Mouse (Mus musculus): ENCODE measurements around the gene Mccc2.

The Mccc2 gene

DNA sequence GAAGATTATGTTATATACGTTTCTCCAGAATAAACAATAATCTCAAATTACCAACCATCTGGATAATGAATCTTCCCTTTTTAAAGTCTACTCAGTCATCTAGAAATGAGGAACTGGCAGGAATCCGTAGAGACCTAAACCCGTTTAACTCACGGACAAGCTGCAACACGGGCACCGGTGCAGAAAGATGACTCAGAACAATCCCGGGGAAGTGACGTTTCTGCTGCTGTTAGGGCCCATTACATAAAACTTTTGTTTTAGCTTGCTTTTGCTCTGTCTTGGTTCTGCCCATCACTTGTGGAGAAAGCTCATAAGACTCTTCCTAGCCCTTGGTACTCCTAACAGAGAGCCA is 76.1 kb downstream of the Mccc2 start:
- no peak for DNase-seq (ENCODE audit: low spot score in 2 of 2)

GRCm38 (mm10) chr13:99938606-99939319 is 76.7 kb downstream of the Mccc2 start:
- no peak for DNase-seq (ENCODE audit: low spot score in 2 of 2)

DNA sequence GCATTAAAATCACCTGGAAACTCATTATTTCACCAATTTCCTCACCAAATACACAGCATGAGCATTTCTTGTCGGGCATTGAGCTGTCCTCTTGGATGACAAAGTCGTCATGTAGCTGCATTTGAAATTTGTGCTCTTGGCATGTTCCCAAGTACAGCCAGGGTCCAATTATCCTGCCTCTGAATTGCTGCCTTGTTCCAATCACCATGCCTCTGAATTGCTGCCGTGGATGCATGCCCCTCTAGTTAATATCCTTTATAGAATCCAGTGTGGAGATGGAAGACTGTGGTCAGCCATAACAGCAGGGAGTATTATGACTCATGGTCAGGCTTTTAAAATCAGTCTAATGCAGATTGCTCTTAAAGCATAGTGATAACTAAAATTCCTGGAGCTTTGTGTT is 77.7 kb downstream of the Mccc2 start:
- no peak for DNase-seq (ENCODE audit: low spot score in 2 of 2)

GRCm38 (mm10) chr13:99932406-99932805 is 83.0 kb downstream of the Mccc2 start:
- no peak for DNase-seq (ENCODE audit: low spot score in 2 of 2)

DNA sequence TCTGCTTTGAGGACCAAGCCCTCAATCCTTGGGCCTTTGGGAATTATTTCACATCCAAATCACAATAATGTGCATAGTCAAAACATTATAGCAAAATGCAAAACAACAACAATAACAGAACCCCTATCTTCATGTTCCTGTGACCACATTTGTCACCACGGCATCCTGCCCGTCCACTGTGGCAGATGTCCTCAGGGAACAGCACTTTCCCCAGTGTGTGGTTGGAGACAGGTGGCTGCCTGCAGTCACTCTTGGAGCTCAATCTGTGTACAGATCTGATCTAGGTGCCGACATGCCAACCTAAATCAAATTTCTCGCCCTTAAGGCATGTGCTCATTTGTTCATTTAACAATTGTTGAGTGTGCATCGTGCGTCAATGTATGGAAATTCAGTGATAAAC is 83.9 kb downstream of the Mccc2 start:
- DNase-seq (ENCODE audit: low spot score in 2 of 2): no peak

DNA sequence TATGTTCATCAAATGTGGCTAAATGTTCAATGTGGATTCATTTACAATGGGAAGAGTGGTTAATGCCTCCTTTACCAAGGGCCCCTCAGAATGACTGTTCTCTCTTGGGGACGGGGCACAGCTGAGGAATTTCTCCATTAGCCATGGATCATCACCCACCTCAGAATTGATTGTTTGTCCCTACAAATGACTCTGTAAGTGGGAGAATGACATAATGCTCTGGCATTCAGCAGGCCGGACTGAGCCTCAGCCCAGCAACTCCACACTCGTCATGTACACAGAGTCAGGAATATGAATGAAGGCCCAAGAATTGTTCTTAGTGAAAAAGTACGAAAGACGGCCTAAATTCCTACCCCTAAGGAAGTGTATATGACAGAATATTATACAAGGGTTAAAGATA is 89.2 kb downstream of the Mccc2 start:
- DNase-seq (ENCODE audit: low spot score in 2 of 2): no peak

- DNase-seq (ENCODE audit: low spot score in 2 of 2): no peak
These were observed 99.8 kb downstream of the Mccc2 start for GRCm38 (mm10) chr13:99915632-99916031.

DNA sequence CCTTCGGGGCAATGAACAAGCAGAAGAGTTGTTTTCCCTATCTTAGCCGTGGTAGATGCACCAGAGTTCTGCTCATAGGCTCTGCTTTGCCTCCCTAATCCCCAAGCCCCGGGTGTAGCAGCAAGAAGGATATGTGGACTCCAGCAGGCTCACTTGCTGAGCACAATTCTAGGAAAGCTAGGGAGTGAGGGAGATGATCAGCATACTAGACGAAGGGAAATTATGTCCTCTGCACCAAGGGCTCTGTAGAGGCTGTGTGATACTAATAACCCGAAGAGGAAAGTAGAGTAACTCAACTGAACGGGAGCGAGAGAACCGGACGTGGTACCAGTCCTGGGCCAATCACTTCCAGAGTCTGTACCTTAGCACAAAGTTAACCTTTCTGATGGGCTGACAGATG is 114.5 kb downstream of the Mccc2 start, which contains the start of gene Cartpt:
Gene Cartpt (minus strand): TSS at position 127 of the 400 bp plus-strand sequence.
- no peak for DNase-seq (ENCODE audit: low spot score in 2 of 2)

- peak in 1 of 2 experiments; percentile 64 for DNase-seq (ENCODE audit: low spot score in 2 of 2)
These were observed 114.9 kb downstream of the Mccc2 start for GRCm38 (mm10) chr13:99900557-99900892.

DNA sequence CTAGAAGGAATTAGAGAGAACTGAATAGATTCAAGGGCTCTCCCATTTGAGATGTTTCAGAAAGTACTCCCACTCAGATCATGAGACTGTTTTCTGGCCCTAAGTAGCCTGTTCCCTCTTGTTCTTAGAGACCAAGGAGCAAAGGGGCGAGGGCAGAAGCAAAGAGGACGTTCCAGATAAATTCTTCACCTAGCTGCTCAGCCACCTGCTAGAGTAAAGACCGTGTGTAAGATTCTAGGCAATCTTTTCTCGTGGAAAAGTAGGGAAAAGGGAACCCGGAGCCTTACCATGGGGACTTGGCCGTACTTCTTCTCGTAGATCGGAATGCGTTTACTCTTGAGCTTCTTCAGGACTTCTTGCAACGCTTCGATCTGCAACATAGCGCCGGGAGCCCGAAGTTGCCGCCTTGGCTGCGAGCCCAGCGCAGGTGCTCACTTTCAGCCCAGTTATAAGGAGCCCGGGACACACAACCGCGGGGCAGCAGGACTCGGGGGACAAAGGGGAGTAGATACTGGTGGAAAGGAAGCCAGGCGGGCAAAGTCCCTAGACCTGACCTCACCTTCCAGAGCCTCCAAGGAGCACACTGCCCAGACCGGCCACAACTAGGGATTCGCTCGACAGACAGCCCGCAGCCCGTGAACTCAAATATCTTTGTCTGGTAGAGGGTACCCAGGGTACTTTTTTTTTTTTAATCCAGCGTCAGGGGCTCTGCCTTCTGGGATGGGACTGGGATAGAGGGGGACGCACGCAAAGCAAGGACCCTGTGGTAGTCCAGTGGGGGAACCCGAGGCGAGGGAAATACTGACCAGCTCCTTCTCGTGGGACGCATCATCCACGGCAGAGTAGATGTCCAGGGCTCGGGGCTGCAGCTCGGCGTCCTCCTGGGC is 115.5 kb downstream of the Mccc2 start:
- no peak for DNase-seq (ENCODE audit: low spot score in 2 of 2)

GRCm38 (mm10) chr13:99898816-99899215 is 116.6 kb downstream of the Mccc2 start:
- no peak for DNase-seq (ENCODE audit: low spot score in 2 of 2)

Measured in spleen, postnatal 10 days (tissue).